Mouse (Mus musculus): Measurements from ENCODE around the gene Rbms1. TPM values are rescaled to one million over a fixed set of nuclear protein-coding genes. Genes with fewer than 3 reads are reported as not detected.
A peak's percentile ranks its signal among the peaks of the same experiment; 100 is the strongest.

Gene Rbms1
- polyA plus RNA-seq (2014; fragmentation: Nextera tagmentation; extraction: Ambion mirVana), result 55.6 and 67.5 TPM in 2 replicates

DNA sequence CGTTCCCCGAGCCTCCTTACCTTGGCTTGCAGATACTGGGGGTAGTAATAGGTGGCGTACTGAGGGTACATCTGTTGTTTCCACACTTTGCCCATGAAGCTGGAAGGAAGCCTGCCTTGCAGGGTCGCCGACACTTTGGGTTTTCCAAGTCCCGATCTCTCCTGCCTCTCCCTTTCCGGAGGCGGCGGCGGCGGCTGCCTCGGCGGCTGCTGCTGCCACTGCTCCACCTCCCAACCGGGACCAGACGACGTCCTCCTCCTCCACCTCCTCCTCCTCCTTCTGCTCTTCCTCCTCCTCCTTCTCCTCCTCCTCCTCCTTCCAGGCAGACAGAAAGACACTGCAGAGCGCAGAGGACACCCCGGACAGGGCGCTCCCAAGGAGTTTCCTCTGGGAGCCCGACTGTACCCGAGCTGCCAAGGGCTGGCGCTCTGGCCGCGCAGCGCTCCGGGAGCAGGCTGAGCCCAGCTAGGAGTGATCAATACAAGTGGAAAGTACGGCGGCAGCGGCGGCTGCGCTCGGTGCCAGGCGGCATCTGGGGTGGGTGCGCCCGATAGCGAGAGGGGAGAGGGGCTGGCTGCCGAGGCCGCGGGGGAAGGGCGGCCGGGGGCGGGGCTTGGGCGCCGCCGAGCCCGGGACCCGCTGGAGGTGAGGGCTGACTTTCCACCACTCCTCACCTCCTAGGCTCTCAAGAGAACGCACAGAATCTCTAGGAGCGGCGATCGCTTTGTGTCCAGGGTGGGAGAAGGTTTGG lies at the start of gene Rbms1:
Rbms1 (minus strand) TSS at position 522 of the 751 bp plus-strand sequence.
- WGBS, result under 1% methylated on average over 51 of the region's 51 CpGs
- Histone ChIP-seq H3K4me3 (ENCODE audit: low read depth, low read length) (peak within 1 kb of the TSS; percentile 76), H3K9ac (replicated peaks; ENCODE audit: low read depth, low read length) (peak within 1 kb of the TSS; percentile 84), H3K36me3 (ENCODE audit: control insufficient read depth, insufficient read depth, low read length) (no peaks in the 10 kb centered on the region), H3K9me3 (ENCODE audit: control insufficient read depth, low read length) (no peaks in the 10 kb centered on the region), H3K4me1 (ENCODE audit: control insufficient read depth, insufficient read depth, low read length) (0 out of 2 replicates have a peak, but pooled peaks cover 10% of the 10 kb centered on the region), H3K27ac (ENCODE audit: low read depth, low read length) (peak within 1 kb of the TSS; percentile 81), H3K27me3 (ENCODE audit: control insufficient read depth, insufficient read depth, low read length) (no peaks in the 10 kb centered on the region), H3K4me2 (ENCODE audit: low read depth, low read length) (peak within 1 kb of the TSS; percentile 74)
- ATAC-seq (ENCODE audit: low read depth), result peak; percentile 90

DNA sequence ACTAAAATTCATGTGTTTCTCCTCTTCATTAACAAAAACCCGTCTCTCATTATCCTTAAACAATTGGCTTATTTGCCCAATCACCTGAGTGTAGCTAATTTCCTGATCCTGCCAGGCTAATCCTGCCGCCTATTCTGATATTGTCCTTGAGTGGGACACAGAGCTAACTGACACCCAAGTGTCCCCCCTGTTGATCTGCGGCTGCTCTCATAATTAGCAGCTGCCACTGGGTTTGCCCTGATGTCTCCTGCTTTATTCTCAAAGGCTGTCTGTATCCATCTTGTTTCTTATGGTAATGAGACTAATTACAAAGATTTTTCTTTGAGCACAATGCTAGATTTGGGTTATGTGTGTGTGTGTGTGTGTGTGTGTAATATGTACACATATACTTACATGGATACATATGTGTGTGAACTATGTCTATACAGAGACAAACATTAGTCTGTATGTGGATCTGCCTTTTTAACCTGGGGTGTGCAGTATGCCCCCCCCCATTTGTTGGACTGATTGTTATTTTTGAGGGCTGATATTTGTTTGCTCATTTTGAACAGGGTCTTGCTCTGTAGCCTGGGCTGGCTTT lies 49.3 kb upstream of the Rbms1 start:
- H3K27me3 ChIP-seq (ENCODE audit: control insufficient read depth, insufficient read depth, low read length), result no peaks in the 10 kb centered on the region
- no peak overlapping the region for H3K9ac ChIP-seq (replicated peaks; ENCODE audit: low read depth, low read length)
- no peak overlapping the region for H3K4me3 ChIP-seq (ENCODE audit: low read depth, low read length)
- H3K9me3 ChIP-seq (ENCODE audit: control insufficient read depth, low read length), result no peaks in the 10 kb centered on the region
- H3K27ac ChIP-seq (ENCODE audit: low read depth, low read length), result no peak overlapping the region
- no peak overlapping the region for H3K4me2 ChIP-seq (ENCODE audit: low read depth, low read length)
- no peaks in the 10 kb centered on the region for H3K4me1 ChIP-seq (ENCODE audit: control insufficient read depth, insufficient read depth, low read length)
- WGBS, result 35% methylated on average over 3 of the region's 3 CpGs
- ATAC-seq (ENCODE audit: low read depth), result 0 out of 2 replicates have a peak, but pooled peaks have one; percentile 49
- no peaks in the 10 kb centered on the region for H3K36me3 ChIP-seq (ENCODE audit: control insufficient read depth, insufficient read depth, low read length)

DNA sequence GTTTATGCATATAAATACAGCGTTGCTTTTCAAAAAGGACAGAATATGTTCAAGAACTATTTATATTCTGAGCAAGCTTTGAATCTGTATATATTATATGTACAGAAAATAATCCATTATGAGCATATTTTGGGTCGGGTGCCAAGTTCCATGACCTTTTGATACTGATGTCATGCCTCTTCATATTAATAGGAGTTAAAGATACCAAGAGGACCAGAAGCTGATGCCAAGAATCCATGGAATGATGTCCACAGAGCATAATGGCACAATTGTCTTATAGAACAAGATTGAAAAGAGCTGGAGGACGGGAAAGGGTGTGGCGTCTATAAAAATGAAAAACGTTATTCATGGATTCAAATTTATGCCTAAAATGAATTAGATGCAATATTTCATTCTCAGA lies 23.3 kb upstream of the Rbms1 start:
- Histone ChIP-seq H3K27ac (ENCODE audit: low read depth, low read length) (no peak overlapping the region), H3K9me3 (ENCODE audit: control insufficient read depth, low read length) (no peaks in the 10 kb centered on the region), H3K9ac (replicated peaks; ENCODE audit: low read depth, low read length) (no peak overlapping the region), H3K27me3 (ENCODE audit: control insufficient read depth, insufficient read depth, low read length) (no peaks in the 10 kb centered on the region), H3K4me3 (ENCODE audit: low read depth, low read length) (no peak overlapping the region), H3K4me1 (ENCODE audit: control insufficient read depth, insufficient read depth, low read length) (no peaks in the 10 kb centered on the region), H3K36me3 (ENCODE audit: control insufficient read depth, insufficient read depth, low read length) (no peaks in the 10 kb centered on the region), H3K4me2 (ENCODE audit: low read depth, low read length) (no peak overlapping the region)
- 76% methylated on average over 5 of the region's 5 CpGs for WGBS
- no peak for ATAC-seq (ENCODE audit: low read depth)

DNA sequence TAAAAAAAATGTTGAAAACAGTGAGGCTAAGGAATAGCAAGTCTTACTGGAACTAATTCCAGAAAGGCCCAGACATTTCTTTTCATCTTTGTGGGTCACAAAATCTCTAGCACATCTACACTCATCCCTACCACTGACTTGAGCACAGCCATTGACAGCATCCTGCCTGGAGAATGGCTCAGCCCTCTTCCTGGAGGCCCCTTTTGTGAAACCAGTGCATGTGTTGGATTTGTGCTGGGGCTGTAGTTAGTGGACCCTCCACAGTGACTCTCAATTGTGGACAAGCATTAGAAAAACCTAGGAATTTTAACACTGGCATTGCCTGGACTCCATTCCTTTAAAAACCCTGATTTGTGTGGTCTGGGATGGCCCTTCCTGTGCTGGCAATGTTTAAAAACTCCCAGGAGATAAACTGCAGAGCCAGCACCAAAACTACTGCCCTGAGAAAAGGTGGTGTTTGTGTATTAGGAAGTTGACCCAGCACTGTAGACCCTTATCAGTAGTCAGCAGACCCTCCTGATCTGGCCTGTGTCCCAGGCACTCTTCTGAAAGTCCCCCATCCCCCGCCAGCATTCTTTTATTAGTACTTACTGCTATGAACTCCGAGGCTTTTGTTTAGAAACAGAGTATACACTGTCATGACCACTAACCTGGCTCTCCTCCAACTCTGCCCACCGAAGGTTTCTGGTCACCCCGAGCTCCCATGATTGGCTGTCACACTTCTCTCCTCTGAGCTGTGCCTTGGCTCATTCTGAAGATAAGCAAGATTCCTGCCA lies 15.7 kb upstream of the Rbms1 start:
- Histone ChIP-seq H3K27ac (ENCODE audit: low read depth, low read length) (no peak overlapping the region), H3K27me3 (ENCODE audit: control insufficient read depth, insufficient read depth, low read length) (no peaks in the 10 kb centered on the region), H3K9me3 (ENCODE audit: control insufficient read depth, low read length) (no peaks in the 10 kb centered on the region), H3K4me2 (ENCODE audit: low read depth, low read length) (no peak overlapping the region), H3K9ac (replicated peaks; ENCODE audit: low read depth, low read length) (no peak overlapping the region), H3K36me3 (ENCODE audit: control insufficient read depth, insufficient read depth, low read length) (no peaks in the 10 kb centered on the region), H3K4me1 (ENCODE audit: control insufficient read depth, insufficient read depth, low read length) (no peaks in the 10 kb centered on the region), H3K4me3 (ENCODE audit: low read depth, low read length) (no peak overlapping the region)
- WGBS, result 41% methylated on average over 4 of the region's 4 CpGs
- ATAC-seq (ENCODE audit: low read depth), result peak; percentile 78

DNA sequence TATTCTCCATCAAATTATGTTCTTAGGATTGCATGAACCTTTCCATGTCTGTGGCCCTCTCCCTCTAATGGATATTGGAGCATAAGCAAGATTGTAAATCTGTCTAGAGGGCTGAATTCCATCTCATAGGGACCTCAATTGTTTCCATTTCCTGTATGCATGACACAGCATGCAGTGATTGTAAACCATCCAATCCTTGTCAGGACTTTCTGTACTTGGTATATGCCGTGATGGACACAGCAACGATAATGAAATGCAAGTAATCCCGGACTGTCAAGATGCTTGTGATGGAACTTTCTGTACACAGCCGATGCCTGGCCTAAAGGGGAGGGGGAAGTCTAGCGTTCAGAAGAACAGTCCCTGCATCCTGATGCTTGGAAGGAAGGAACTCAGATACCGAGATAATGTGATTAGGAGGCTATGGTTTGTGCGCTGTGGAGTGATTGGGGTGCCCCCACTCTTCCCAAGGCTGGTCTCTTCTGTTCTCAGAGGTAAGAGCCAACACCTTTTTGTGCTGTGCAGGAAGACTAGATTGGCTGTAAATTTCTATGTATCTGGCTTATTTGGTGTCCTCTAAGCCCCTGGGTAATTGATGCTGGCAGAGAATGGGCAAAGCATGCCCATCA lies 9.3 kb upstream of the Rbms1 start:
- Histone ChIP-seq H3K36me3 (ENCODE audit: control insufficient read depth, insufficient read depth, low read length) (no peaks in the 10 kb centered on the region), H3K4me2 (ENCODE audit: low read depth, low read length) (no peak overlapping the region), H3K9ac (replicated peaks; ENCODE audit: low read depth, low read length) (no peak overlapping the region), H3K27me3 (ENCODE audit: control insufficient read depth, insufficient read depth, low read length) (no peaks in the 10 kb centered on the region), H3K9me3 (ENCODE audit: control insufficient read depth, low read length) (no peaks in the 10 kb centered on the region), H3K4me1 (ENCODE audit: control insufficient read depth, insufficient read depth, low read length) (no peaks in the 10 kb centered on the region), H3K27ac (ENCODE audit: low read depth, low read length) (no peak overlapping the region), H3K4me3 (ENCODE audit: low read depth, low read length) (no peak overlapping the region)
- no peak; the same call in 1 of the 2 replicates for ATAC-seq (ENCODE audit: low read depth)
- WGBS, result 74% methylated on average over 7 of the region's 7 CpGs

DNA sequence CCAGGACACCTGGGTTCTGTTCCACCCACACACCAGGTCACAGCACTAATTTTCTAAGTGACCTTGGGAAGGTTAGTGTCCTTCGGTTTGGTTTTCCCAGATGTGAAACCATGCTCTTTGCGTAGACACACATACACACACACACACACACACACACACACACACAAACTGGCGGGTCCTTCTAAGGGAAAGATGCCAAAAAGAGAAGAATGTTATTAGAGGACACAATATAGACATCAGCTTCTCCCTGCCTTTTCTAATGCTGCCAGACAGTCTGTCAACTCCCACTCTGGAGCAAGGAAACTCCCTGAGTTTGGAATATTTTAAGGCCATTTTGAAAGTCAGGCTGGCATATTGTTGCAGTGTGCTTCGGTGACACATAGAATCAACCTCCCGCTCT lies 624 bp upstream of the Rbms1 start:
- WGBS, result 5% methylated on average over 5 of the region's 5 CpGs
- Histone ChIP-seq H3K4me3 (ENCODE audit: low read depth, low read length) (peak overlapping the region; percentile 76), H3K36me3 (ENCODE audit: control insufficient read depth, insufficient read depth, low read length) (no peaks in the 10 kb centered on the region), H3K4me1 (ENCODE audit: control insufficient read depth, insufficient read depth, low read length) (0 out of 2 replicates have a peak, but pooled peaks cover 10% of the 10 kb centered on the region), H3K9me3 (ENCODE audit: control insufficient read depth, low read length) (no peaks in the 10 kb centered on the region), H3K27me3 (ENCODE audit: control insufficient read depth, insufficient read depth, low read length) (no peaks in the 10 kb centered on the region), H3K9ac (replicated peaks; ENCODE audit: low read depth, low read length) (peak overlapping the region; percentile 84; the same call in 1 of the 2 replicates), H3K27ac (ENCODE audit: low read depth, low read length) (peak overlapping the region; percentile 81), H3K4me2 (ENCODE audit: low read depth, low read length) (peak overlapping the region; percentile 74)
- ATAC-seq (ENCODE audit: low read depth), result 0 out of 2 replicates have a peak, but pooled peaks have one; percentile 22

DNA sequence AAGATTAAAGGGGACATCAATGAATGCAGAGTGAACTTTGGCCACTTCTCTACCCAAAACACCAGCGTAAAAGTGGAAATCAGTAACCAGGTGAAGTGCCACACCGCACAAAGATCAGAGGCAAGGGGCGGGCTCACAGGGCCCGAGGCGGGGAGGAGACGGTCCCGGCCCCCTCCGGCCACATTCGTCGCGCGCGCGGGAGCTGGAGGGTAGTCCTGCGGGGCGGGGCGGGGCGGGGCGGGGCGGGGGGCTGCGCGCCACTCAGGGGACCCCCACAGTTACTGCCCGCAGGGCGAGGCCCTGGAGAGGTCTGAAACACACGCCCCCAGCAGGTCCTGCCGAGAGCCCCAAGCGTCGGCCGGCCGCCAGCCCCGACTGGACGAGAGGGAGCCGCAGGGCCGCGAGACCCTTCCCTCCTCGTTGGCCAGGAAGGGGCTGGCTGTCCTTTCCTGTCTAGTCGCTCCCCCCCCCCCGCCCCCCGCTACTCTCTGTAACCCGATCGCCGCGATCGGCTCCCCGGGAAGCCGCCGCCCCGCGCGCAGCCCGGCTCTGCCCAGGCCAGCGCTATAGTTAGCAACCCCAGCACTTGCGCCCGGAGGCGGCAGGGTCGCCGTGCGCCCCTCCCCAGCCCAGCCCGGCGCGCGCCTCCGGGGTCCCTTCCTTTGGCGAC lies 856 bp downstream of the Rbms1 start:
- ATAC-seq (ENCODE audit: low read depth), result peak; percentile 83
- Histone ChIP-seq H3K4me3 (ENCODE audit: low read depth, low read length) (peak overlapping the region; percentile 76), H3K27ac (ENCODE audit: low read depth, low read length) (peak overlapping the region; percentile 81), H3K9me3 (ENCODE audit: control insufficient read depth, low read length) (no peaks in the 10 kb centered on the region), H3K4me1 (ENCODE audit: control insufficient read depth, insufficient read depth, low read length) (0 out of 2 replicates have a peak, but pooled peaks cover 10% of the 10 kb centered on the region), H3K4me2 (ENCODE audit: low read depth, low read length) (peak overlapping the region; percentile 74), H3K36me3 (ENCODE audit: control insufficient read depth, insufficient read depth, low read length) (no peaks in the 10 kb centered on the region), H3K27me3 (ENCODE audit: control insufficient read depth, insufficient read depth, low read length) (no peaks in the 10 kb centered on the region), H3K9ac (replicated peaks; ENCODE audit: low read depth, low read length) (peak overlapping the region; percentile 84)
- WGBS, result under 1% methylated on average over 46 of the region's 64 CpGs

DNA sequence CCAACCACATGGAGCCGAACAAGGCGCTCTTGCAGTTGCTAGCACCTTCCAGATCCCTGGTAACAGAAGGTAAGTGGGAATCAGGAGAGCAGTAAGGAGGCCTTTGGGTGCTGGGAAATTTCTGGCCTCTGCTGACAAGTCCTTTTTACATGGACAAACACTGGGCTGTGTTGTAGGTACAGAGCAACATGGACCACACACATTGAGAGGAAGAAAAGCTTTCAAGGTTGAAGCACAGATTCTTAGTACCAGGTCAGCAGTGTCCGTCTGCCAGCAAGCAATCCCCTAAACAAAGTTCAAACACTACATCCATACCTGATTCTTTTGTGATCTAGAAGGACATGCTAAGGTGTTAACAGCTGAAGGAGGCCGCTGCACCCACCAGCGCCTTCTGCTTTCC lies 1.7 kb downstream of the Rbms1 start:
- peak overlapping the region; percentile 76 for H3K4me3 ChIP-seq (ENCODE audit: low read depth, low read length)
- H3K4me2 ChIP-seq (ENCODE audit: low read depth, low read length), result peak overlapping the region; percentile 74
- no peaks in the 10 kb centered on the region for H3K9me3 ChIP-seq (ENCODE audit: control insufficient read depth, low read length)
- H3K36me3 ChIP-seq (ENCODE audit: control insufficient read depth, insufficient read depth, low read length), result no peaks in the 10 kb centered on the region
- H3K27ac ChIP-seq (ENCODE audit: low read depth, low read length), result peak overlapping the region; percentile 44; the same call in 1 of the 2 replicates
- 0 out of 2 replicates have a peak overlapping the region, but pooled peaks have one; percentile 84 for H3K9ac ChIP-seq (replicated peaks; ENCODE audit: low read depth, low read length)
- WGBS, result 39% methylated on average over 5 of the region's 5 CpGs
- no peaks in the 10 kb centered on the region for H3K27me3 ChIP-seq (ENCODE audit: control insufficient read depth, insufficient read depth, low read length)
- no peak for ATAC-seq (ENCODE audit: low read depth)
- H3K4me1 ChIP-seq (ENCODE audit: control insufficient read depth, insufficient read depth, low read length), result 0 out of 2 replicates have a peak, but pooled peaks cover 10% of the 10 kb centered on the region
